Mouse (Mus musculus): ENCODE measurements around the gene Fam84b.

The Fam84b gene

DNA sequence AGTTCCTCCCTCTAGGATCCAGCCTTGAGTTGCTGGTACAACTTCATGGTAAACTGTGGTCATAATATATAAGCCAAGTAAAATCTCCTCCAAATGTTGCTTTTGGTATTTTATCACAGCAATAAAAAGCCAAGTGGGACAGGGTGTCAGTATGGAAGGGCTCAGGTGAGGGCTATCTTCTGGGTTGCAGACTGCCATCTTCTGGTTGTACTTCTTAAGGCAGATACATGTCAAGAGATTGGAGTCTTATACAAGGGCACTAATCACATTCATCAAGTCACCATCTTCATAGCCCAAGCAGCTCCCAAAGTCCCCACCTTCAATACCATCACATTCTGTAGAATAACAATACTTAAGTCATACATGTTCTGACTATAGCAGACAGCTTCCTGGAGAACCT, 21.0 kb downstream of the Fam84b start:
- no peak for DNase-seq (ENCODE audit: low spot score in 2 of 2)

DNA sequence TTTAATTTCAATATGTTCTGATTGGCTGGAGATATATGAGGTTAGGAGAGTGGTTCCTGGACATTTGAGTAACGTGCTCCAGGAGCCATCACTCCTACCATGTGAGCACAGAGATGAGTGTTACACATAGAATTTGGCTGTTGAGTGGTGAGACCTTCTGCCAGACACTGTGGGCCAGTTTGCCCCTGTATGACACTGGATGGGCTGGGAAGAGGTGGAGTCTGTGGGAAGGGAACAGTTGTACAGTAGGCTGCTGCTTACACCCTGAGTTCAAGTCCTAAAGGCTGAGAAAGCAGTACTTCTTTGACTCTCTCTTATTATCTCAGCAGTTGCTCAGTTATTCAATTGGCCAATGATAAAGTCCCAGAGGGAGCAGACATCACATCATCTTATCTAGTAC, 27.4 kb downstream of the Fam84b start:
- no peak for DNase-seq (ENCODE audit: low spot score in 2 of 2)

DNA sequence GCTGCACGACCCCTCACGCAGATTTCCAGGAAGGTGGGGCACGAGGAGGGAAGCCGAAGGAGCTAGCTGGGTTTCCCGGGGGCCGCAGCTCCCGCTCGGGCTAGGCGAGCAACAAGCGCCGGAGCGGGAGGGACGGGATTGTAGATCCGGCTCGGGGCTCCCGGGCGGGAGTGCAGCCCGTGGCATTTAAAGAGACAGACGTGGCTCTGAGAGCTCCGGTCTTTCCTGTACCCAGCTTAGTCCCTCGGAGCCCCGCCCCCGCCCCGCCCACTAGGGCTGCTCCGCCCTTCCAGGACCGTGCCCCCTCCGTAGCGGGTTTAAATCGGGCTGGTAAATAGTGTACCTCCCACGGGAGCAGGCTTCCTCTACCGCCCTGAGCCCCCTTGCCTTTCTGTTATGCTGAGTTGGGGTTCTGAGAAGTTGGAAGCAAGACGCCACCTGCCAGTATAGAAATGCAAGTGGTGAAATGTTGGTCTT, 28.8 kb downstream of the Fam84b start:
- peak; percentile 71 to 86 for DNase-seq (ENCODE audit: low spot score in 2 of 2)

DNA sequence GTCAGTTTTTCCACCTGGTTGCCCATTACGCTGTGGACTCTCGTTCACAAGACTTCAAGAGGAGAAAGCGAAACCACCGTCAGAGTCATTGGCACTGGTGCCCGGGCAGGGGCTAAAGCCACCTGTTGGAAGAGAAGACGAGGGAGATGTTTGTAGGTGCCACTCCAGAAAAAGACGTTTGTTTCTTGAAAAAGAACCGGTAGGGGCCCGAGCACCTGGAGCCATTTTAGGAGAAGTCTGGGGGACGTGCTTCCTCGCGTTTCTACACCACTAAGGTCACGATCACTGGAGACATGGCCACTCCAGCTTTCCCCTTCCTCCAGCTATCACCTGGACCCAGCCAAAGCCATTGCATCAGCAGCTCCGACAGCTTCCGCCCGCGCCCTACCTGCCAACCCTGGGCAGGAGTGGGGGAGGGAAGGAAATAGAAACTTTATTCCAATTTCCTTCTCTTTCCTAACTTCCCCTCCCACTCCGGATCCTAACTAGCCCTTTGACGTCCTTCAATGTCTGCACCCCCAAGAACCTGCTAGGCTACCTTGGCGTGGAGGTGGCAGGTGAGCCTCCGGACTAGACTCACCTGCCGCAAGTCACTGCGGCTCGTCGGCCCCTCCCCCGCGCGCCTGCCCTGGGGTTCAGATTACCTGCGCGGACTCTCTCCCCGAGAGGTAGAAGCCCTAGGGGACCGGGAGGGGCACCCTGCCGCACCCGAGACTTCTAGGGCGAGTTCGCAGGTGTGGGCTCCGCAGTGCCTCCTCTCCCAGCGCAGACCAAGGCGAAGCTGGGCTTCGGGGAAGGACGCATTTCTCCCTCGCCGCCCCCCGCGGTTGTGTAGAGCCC, 29.5 kb downstream of the Fam84b start:
- DNase-seq (ENCODE audit: low spot score in 2 of 2): peak in 1 of 2 experiments; percentile 14

DNA sequence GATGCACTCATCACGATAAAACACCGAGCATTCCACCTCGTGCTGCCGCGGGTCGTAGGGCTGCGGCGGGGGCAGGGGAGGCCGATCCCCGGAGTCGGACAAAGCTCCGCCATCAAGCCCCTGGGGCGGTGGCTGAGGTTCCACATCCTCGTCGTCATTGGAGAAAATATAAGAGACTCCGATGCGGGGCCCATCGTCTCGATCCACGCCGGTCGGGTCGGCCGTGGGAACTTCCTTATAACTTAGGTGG, 30.0 kb downstream of the Fam84b start:
- DNase-seq (ENCODE audit: low spot score in 2 of 2): peak in 1 of 2 experiments; percentile 32

DNA sequence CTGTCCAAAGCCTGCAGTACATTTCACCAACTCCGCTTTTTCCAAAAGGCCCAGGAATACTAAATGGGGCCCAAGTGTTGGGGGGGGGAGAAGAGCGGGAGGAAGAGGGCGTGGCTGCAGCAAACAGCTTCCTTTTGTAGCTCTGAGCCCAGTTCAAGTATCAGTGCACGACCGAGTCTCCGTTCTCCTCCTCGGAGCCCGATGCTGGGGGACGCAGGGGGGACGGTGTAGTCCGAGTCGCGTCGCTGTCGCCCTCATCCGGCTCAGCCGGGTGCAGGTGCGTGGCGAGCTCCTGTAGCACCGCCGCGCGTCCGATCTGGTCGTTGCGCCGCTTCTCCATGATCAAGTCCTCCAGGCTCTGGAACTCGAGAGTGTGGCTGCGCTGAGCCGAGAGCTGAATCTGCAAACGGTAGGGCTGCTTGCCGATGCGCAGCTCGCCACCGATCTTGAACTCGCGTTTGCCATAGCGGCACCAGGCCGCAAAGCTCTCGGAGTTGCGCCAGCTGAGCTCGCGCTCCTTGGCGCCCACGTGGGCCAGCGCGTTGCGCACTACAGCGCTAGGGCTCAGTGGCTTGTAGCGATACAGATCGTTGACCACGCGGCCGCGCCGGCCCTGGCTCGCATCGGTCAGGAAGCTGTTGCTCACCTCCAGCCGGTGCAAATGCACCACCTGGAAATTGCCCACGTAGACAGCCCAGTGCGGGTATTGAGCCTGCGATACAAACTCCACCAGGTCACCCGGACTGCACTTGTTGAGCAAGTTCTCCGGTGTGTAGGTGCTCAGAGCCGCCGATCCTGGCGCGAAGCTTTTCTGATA, 30.6 kb downstream of the Fam84b start:
- peak; percentile 63 to 77 for DNase-seq (ENCODE audit: low spot score in 2 of 2)

DNA sequence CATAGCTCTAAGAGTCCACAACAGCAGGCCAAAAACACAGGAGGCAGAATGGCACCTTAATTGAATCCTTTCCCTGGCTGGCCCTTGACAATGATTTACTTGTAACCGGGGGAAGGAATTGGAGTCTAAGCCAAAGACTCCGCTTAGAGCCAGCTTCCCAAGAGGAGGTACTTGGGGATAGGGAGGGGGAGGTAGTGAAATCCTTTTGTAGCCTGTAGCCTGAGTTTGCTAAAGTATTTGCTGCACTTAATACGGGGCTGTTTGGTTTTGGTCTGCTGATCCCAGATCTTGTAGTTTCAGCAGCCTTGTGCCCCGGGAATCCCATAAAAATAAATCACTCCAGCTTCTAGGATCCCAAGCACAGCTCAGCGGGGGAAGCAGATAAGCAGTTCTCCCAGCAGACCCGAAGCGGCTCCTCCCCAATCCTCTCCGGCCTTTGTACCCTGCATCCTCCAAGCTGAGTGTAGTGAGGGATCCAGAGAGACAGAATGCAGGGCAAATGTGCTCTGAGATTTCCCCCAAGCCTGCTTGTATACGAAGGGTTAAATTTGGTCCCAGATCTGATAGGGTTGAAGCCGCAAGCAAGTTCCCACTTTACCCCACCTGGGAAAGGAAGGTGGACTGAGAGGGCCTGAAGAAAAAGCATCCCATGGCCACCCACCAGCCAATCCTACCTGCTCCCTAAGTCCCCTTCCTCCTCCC, 31.3 kb downstream of the Fam84b start:
- DNase-seq (ENCODE audit: low spot score in 2 of 2): peak in 1 of 2 experiments; percentile 27

DNA sequence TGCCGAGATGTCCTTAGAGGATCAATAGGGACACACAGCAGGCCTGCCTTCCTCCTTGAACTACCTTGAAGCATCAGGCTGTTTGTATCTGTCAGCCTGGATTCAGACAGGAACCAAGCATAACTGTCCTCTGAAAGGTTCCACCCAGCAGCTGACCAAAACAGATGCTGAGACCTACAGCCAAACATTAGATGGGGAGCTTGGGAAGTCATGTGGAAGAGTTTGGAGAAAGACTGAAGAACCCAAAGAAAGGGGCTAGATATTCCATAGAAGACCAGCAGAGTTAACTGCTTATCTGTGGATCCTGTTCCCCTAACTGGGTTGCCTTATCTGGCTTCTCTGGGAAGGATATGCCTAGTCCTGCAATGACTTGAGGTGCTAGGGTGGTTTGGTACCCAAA, 35.1 kb downstream of the Fam84b start:
- DNase-seq (ENCODE audit: low spot score in 2 of 2): no peak

DNA sequence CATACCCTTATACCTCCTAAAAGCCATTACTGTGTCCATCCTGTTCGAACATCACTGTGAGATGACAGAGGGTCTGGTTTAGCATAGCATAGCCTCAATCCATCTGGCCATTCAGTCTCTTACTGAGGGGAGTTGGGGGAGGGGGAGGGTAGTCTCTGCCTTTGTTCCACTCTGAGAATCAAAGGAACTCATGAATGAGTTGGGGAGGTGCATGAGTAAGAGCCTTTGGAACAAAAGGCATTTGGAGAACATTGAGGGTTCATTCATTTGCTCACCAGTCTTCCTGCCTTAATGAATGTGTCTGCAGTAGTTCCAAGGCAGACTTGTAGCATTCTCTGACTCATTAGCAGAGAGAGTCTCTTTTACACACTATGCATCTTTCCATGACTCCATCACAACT, 37.1 kb downstream of the Fam84b start:
- DNase-seq (ENCODE audit: low spot score in 2 of 2): no peak

DNA sequence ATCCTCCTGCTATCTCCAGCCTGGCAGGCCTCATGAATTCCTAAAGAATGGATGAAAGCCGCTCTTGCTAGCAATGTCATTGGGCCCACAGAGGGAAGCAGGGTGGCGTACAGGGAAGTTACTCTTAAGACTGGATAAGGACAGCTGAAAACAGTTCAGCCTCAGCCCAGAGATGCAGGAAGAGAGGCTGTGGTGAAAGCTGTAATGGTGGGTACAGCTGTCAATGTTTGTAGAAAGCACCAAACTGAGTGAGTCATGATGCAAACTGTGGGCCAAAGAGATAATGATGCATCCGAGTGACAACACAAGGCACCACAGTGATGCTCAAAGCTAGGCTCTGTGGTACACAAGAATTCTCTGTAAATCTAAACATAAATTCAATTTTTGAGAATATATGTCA, 39.0 kb downstream of the Fam84b start:
- DNase-seq (ENCODE audit: low spot score in 2 of 2): no peak

DNA sequence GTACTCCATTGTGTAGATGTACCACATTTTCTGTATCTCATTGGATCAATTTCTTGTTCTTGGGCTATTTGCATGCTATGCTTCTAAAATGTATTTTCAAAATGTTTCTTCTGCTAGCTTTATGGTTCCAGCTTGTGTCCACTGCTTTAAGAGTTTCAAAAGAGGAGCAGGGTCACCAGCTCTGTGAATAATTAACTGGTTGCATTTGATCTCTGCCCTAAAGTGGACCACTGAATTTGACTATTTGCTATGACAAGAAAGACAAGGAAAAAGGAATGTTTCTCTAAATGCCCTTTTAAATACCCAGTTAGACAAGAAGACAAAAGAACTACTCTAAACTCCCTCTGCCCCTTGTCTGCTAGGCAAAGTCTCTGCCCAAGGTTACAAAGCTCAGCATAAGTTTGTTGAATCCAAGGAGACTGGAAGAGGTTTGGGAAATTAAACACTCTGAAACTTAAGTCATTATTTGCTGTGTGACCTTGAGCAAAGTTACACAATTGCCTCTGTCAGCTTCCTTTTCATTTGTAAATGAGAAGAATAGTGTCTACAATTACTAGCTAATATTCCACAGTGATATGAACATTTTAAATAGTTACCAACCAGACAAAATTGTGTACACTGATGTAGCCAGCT, 60.4 kb downstream of the Fam84b start:
- no peak for DNase-seq (ENCODE audit: low spot score in 2 of 2)

DNA sequence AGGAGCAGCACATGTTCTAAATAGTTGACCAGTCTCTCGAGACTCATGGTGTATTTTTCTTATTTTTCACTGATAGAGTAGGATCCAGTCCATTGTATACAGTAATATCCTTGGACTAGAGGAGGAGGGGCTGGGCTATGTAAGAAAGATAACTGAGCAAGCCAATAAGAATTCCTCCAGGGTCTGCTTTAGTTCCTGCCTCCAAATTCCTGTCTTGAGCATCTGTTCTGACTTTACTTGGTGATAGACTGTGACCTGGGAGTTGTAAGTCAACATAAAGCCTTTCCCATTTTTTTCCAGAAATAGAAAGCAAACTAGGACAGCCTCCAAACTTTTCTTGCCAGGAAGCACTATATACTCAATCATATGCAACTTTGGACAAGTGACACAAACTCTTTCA, 64.5 kb downstream of the Fam84b start:
- DNase-seq (ENCODE audit: low spot score in 2 of 2): no peak

DNA sequence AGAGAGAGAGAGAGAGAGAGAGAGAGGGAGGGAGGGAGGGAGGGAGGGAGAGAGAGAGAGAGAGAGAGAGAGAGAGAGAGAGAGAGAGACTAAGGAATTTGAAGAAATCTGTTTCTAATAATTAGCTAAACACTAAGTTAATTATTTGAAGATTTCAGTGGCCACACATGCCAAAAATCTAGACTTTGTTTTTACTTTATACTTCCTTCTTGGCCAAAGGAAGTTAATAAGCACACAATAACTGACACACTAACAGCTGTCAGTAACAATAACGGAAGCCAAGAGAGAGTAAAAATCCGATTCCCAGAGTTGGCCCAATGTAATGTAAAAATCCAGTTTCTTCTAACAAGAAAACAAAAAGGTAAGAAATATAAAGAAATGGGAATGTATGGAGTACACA, 69.8 kb downstream of the Fam84b start:
- DNase-seq (ENCODE audit: low spot score in 2 of 2): no peak

DNA sequence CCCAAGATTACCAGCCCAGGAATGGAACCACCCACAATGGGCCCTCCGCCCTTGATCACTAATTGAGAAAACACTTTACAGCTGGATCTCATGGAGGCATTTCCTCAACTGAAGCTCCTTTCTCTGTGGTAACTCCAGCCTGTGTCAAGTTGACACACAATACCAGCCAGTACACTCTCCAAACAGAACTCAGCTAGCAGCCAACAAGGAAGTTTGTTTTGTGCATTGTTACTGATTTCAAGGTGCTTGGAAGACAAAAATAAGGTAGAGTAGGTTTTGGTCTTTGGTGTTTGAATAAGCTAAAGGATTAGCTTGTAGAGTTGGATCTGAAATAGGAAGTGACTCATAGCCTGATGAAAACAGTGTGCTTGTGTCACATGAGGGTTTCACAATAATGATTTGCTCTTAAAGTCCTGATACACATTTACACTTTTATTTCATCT, 74.0 kb downstream of the Fam84b start:
- DNase-seq (ENCODE audit: low spot score in 2 of 2): no peak

DNA sequence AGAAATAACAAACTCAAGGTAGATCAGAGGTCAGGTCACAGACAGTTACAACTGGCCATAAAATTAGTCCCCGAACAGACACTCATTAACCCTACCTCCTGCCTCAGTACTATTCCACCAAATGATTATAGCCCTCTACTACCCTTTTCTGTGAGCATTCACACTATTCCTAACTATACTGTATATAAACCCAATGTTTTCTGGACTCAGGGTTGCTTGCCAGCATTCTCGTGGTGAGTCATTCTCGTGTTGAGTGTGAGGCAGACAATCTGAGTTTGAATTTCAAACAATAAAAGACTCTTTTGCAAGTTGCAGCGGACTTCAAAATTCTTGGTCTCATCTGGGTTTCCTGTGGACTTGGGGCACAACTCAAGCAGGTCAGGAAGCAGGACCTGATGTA, 74.5 kb downstream of the Fam84b start:
- DNase-seq (ENCODE audit: low spot score in 2 of 2): no peak

All from cerebellum, postnatal 4 days (tissue).